Mouse (Mus musculus): ENCODE measurements around the gene Plxnc1. TPM values are rescaled to one million over a fixed set of nuclear protein-coding genes. Genes with fewer than 3 reads are reported as not detected.

Plxnc1 gene
- polyA plus RNA-seq, 1 experiment from 2014 or later = 2.4 TPM

GRCm38 (mm10) chr10:94780618-94781262 is 163.9 kb downstream of the Plxnc1 start:
- 82% methylated on average over 3 of the region's 3 CpGs for WGBS
- ATAC-seq (ENCODE audit: insufficient number of reproducible peaks, insufficient read depth, low FRiP score, low TSS enrichment, low read depth) = no peak
- H3K4me3 ChIP-seq = no peak overlapping the region
- H3K4me2 ChIP-seq = no peak overlapping the region
- peaks cover 11% of the 10 kb centered on the region; the same call in 1 of the 2 replicates for H3K36me3 ChIP-seq
- H3K9me3 ChIP-seq = no peaks in the 10 kb centered on the region
- no peaks in the 10 kb centered on the region for H3K27me3 ChIP-seq
- H3K9ac ChIP-seq = no peak overlapping the region
- no peak overlapping the region for H3K27ac ChIP-seq
- 0 out of 2 replicates have a peak, but pooled peaks cover 2% of the 10 kb centered on the region for H3K4me1 ChIP-seq

GRCm38 (mm10) chr10:94779319-94779718 is 165.3 kb downstream of the Plxnc1 start:
- Histone ChIP-seq H3K4me1 (0 out of 2 replicates have a peak, but pooled peaks cover 2% of the 10 kb centered on the region), H3K4me3 (no peak overlapping the region), H3K9me3 (no peaks in the 10 kb centered on the region), H3K36me3 (peaks cover 11% of the 10 kb centered on the region; the same call in 1 of the 2 replicates), H3K9ac (no peak overlapping the region), H3K27me3 (no peaks in the 10 kb centered on the region), H3K4me2 (no peak overlapping the region), H3K27ac (no peak overlapping the region)
- 93% methylated on average over 4 of the region's 4 CpGs for WGBS
- no peak for ATAC-seq (ENCODE audit: insufficient number of reproducible peaks, insufficient read depth, low FRiP score, low TSS enrichment, low read depth)

GRCm38 (mm10) chr10:94777576-94777975 is 167.1 kb downstream of the Plxnc1 start:
- no peak overlapping the region for H3K27ac ChIP-seq
- H3K9me3 ChIP-seq = no peaks in the 10 kb centered on the region
- 0 out of 2 replicates have a peak, but pooled peaks cover 2% of the 10 kb centered on the region for H3K4me1 ChIP-seq
- no peak overlapping the region for H3K4me3 ChIP-seq
- ATAC-seq (ENCODE audit: insufficient number of reproducible peaks, insufficient read depth, low FRiP score, low TSS enrichment, low read depth) = no peak
- no peak overlapping the region for H3K4me2 ChIP-seq
- H3K27me3 ChIP-seq = no peaks in the 10 kb centered on the region
- 94% methylated on average over 3 of the region's 3 CpGs for WGBS
- H3K36me3 ChIP-seq = peaks cover 11% of the 10 kb centered on the region; the same call in 1 of the 2 replicates
- no peak overlapping the region for H3K9ac ChIP-seq

GRCm38 (mm10) chr10:94771496-94771895 is 173.1 kb downstream of the Plxnc1 start:
- no peaks in the 10 kb centered on the region for H3K9me3 ChIP-seq
- H3K4me3 ChIP-seq = no peak overlapping the region
- ATAC-seq (ENCODE audit: insufficient number of reproducible peaks, insufficient read depth, low FRiP score, low TSS enrichment, low read depth) = no peak
- no peaks in the 10 kb centered on the region; the same call in 1 of the 2 replicates for H3K36me3 ChIP-seq
- H3K4me1 ChIP-seq = peaks cover 7% of the 10 kb centered on the region; the same call in 1 of the 2 replicates
- WGBS = 33% methylated on average over 3 of the region's 3 CpGs
- H3K27ac ChIP-seq = no peak overlapping the region
- H3K9ac ChIP-seq = no peak overlapping the region
- no peak overlapping the region for H3K4me2 ChIP-seq
- H3K27me3 ChIP-seq = no peaks in the 10 kb centered on the region

- no peak for ATAC-seq (ENCODE audit: insufficient number of reproducible peaks, insufficient read depth, low FRiP score, low TSS enrichment, low read depth)
- Histone ChIP-seq H3K36me3 (peaks cover 9% of the 10 kb centered on the region; the same call in 1 of the 2 replicates), H3K4me1 (no peaks in the 10 kb centered on the region), H3K4me3 (no peak overlapping the region), H3K9ac (no peak overlapping the region), H3K4me2 (no peak overlapping the region), H3K27ac (no peak overlapping the region), H3K27me3 (no peaks in the 10 kb centered on the region), H3K9me3 (no peaks in the 10 kb centered on the region)
- 74% methylated on average over 2 of the region's 2 CpGs for WGBS
Observed at GRCm38 (mm10) chr10:94747011-94747410, 197.6 kb downstream of the Plxnc1 start.

GRCm38 (mm10) chr10:94741459-94741858 is 203.2 kb downstream of the Plxnc1 start:
- Histone ChIP-seq H3K36me3 (no peaks in the 10 kb centered on the region), H3K4me3 (no peak overlapping the region), H3K27ac (no peak overlapping the region), H3K27me3 (no peaks in the 10 kb centered on the region), H3K4me2 (no peak overlapping the region), H3K9me3 (no peaks in the 10 kb centered on the region), H3K9ac (no peak overlapping the region), H3K4me1 (no peaks in the 10 kb centered on the region)
- WGBS = 96% methylated on average over 3 of the region's 3 CpGs
- no peak for ATAC-seq (ENCODE audit: insufficient number of reproducible peaks, insufficient read depth, low FRiP score, low TSS enrichment, low read depth)

Measured in embryonic facial prominence, embryonic 13.5 days (tissue).